Mouse (Mus musculus) left cerebral cortex, postnatal 10 days (tissue): Measurements from ENCODE around the gene Gata5. TPM values are rescaled to one million over a fixed set of nuclear protein-coding genes. Genes with fewer than 3 reads are reported as not detected.

Experiments used
- DNase-seq, 2 experiments: peaks; one replicate each; pipeline ENCODE4 v3.0.0; 2021 to 2022; ENCODE audit warnings: low spot score in 2 of 2, mixed read lengths in 1 of 2; ENCODE audit errors: extremely low spot score in 1 of 2
- intact Hi-C: fragments of 180-260 bp; cut with DNase I; formaldehyde crosslinking; loops from one replicate; pipeline ENCODE4 v1.15.1; 2025
- total RNA-seq, 2 experiments: library from RNA; stranded (reverse); gene quantifications; 2 replicates each; pipeline ENCODE4 v1.2.3; 2021

The Gata5 gene
- total RNA-seq: not detected

- DNase-seq: peak in 1 of 2 experiments; percentile 40
- intact Hi-C loops: no loop called here
Observed at GRCm38 (mm10) chr2:180334551-180334986, at the start of gene Gata5. Gene Gata5 (minus strand): TSS chr2:180334699.

GRCm38 (mm10) chr2:180376730-180377129 lies 42.2 kb upstream of the Gata5 start:
- intact Hi-C loops: no loop called here
- DNase-seq: no peak

- DNase-seq: no peak
- intact Hi-C loops: no loop called here
Observed at GRCm38 (mm10) chr2:180373256-180373655, 38.8 kb upstream of the Gata5 start.

- intact Hi-C loops: no loop called here
- DNase-seq: no peak
Observed at GRCm38 (mm10) chr2:180368359-180368758, 33.9 kb upstream of the Gata5 start.

- DNase-seq: no peak
- intact Hi-C loops: no loop called here
Observed at GRCm38 (mm10) chr2:180367350-180367749, 32.9 kb upstream of the Gata5 start.

GRCm38 (mm10) chr2:180363434-180363720 lies 28.9 kb upstream of the Gata5 start:
- DNase-seq: no peak
- intact Hi-C loops: no loop called here

DNA sequence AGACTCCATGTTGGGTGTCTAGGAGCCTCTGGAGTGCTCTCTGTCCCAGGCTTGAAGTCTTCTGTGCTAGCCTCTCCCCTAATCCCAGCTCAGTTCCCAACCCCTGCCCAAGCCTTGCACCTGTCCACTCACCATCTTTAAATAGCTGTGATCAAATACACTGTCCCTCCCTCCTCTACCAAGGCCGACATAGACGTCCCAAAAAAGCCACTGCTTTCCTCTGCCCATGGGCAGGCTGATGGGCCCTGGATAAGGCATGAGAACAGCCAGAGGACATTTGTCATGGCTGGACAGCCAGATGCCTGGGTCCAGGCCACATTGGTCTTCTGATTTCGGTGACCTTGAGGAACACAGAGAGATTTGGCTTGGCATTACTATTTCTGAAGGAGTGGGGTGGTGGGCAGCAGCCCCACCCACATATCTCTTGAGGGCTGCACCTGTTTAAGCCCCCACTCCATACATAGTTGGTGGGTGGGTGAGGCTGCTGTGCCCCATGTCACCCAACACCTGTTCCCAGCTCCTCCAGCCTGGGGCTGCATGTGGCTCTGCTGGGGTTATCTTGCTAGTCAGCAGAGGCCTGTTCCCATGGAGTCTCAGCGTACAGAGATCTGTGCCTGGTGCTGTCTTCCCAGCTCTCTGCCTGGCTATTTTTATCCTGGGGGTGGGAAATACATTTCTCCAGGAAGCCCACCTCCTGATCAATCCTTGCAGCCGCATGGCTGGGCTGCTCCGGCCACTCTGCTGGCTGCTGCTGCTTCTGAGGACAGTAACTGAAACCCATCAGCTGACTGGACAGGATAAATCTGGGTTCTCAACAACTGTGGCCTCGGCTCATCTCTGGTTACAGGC lies 28.3 kb upstream of the Gata5 start:
- intact Hi-C loops: no loop called here
- DNase-seq: no peak

- intact Hi-C loops: loop anchor here (10.0 kb wide), 1 partner anchor 216 kb away; no protein-coding TSS in a partner anchor
- DNase-seq: peak; percentile 11 to 38
Observed at GRCm38 (mm10) chr2:180359062-180359461, 24.6 kb upstream of the Gata5 start.

GRCm38 (mm10) chr2:180353338-180353737 lies 18.8 kb upstream of the Gata5 start:
- DNase-seq: peak in 1 of 2 experiments; percentile 60
- intact Hi-C loops: loop anchor here (10.0 kb wide), 1 partner anchor 221 kb away; no protein-coding TSS in a partner anchor

GRCm38 (mm10) chr2:180350700-180351099 lies 16.2 kb upstream of the Gata5 start:
- intact Hi-C loops: loop anchor here (10.0 kb wide), 1 partner anchor 224 kb away; no protein-coding TSS in a partner anchor
- DNase-seq: no peak

DNA sequence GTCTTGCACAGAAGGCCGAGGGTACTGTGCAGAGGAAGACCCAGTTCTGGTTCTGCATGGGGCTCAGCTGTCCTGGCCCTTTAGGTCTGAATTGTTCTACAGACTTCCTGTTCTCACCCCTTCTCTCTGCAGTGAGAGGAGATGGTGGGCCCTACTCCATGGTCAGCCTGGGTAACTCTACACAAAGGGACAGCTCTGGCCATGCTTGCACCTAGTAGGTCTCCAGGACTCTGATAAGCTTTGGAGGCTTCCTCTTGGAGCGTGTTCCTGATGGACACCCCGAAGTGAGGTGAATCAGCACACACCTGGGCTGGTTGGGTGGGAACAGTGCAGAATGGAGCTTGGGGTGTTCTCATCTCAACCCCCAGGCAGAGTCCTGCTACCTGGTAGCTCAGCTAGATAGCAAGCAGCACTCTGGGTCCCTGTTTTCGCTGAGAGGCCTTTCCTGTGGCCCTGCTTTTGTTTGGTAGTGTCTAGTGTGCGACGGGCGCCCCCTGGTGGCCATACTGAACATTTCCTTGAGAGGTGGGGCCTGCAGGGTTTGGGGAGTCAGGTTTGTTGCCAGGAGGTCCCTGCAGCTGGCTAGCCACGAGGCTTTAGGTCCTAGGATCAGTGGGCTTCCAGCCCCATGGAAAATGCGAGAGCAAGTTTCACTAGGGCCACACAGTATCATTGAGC lies 12.5 kb upstream of the Gata5 start:
- intact Hi-C loops: loop anchor here (1.0 kb wide), 1 partner anchor 72 kb away; no protein-coding TSS in a partner anchor
- DNase-seq: peak; percentile 40 to 74

DNA sequence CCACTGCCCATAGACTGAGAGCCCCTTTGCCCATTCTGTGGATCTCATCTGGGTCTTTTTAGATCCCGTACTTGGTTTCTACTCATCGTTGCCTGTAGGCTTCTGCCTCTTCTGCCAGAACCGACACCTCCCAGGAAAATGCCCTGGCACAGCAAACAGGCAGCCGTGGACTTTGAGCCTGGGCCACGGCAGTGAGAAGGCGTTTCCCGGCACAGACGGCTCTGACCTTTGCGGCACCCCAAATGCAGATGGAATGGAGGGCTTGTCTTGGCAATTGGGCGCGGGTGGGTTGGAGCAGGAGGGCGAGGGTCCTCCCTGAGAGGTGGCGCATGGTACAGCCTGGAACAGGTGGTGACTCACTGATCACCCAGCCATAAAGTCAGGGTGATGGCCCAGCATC lies 8.6 kb upstream of the Gata5 start:
- intact Hi-C loops: no loop called here
- no peak for DNase-seq

- intact Hi-C loops: no loop called here
- DNase-seq: no peak
Observed at GRCm38 (mm10) chr2:180342189-180342588, 7.7 kb upstream of the Gata5 start.

GRCm38 (mm10) chr2:180341229-180341628 lies 6.7 kb upstream of the Gata5 start:
- DNase-seq: no peak
- intact Hi-C loops: no loop called here

DNA sequence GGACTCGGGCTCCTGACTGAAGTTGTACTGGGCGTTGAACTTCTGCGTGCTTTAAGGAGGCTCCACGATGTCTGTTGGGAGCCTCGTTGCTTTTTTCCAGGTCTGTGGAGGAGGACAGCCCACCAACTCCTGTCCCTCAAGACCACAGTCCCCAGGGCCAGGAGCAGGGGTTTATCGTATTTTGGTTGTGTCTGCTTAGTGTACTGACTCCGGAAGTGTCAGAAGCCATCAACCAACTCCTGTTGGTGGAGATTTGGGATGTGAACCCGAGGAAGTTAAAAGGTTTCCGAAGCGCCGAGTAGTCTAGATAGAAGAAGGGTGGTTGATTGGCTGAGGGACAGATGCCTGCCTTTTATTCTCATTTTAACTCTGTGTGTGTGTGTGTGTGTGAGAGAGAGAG lies 5.4 kb upstream of the Gata5 start:
- intact Hi-C loops: no loop called here
- DNase-seq: no peak

- DNase-seq: no peak
- intact Hi-C loops: no loop called here
Observed at GRCm38 (mm10) chr2:180333778-180334550, 535 bp downstream of the Gata5 start.

GRCm38 (mm10) chr2:180329466-180329865 lies 5.0 kb downstream of the Gata5 start:
- no peak for DNase-seq
- intact Hi-C loops: no loop called here

- DNase-seq: no peak
- intact Hi-C loops: no loop called here
Observed at GRCm38 (mm10) chr2:180322674-180323355, 11.7 kb downstream of the Gata5 start.

GRCm38 (mm10) chr2:180320216-180320615 lies 14.3 kb downstream of the Gata5 start:
- DNase-seq: no peak
- intact Hi-C loops: no loop called here
